Mouse (Mus musculus): ENCODE measurements around the gene Fgfr2. TPM values are rescaled to one million over a fixed set of nuclear protein-coding genes. Genes with fewer than 3 reads are reported as not detected.

Fgfr2 gene
- polyA plus RNA-seq, 1 experiment = 14.7 TPM

DNA sequence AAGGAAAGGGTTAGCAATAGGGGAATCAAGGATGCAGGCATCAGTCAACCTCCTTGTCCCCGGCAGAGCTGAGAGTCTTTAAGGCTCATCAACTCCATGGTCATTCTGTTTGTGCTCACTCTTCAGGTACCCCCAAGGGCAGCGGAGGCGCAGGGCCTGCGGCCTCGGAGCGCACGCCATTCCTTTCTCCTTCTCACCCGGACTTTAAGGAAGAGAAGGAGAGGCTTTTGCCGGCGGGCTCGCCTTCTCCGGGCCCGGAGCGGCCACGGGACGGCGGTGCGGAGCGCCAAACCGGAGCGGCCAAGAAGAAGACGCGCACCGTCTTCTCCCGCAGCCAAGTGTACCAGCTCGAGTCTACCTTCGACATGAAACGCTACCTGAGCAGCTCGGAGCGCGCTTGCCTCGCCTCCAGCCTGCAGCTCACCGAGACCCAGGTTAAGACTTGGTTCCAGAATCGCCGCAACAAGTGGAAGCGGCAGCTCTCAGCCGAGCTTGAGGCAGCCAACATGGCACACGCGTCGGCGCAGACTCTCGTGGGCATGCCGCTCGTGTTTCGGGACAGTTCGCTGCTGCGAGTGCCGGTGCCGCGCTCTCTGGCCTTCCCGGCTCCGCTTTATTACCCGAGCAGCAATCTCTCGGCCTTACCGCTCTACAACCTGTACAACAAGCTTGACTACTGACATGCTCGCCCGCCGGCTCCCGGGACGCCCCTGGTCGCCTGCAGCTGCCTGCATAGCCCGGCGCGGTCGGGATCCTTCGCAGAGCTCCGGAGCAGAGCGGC, 1567.7 kb downstream of the Fgfr2 start:
- TF ChIP-seq CTCF (IDR thresholded peaks at IDR 0.05; ENCODE audit: extremely low read depth, insufficient read length, insufficient replicate concordance, low read depth, low read length) = no peak
- no peak for TF ChIP-seq POLR2A (IDR thresholded peaks at IDR 0.05; ENCODE audit: low read depth, low read length)
- Histone ChIP-seq H3K27ac (ENCODE audit: insufficient read depth, low read depth, low read length) (no peak overlapping the region), H3K4me1 (ENCODE audit: control insufficient read depth, insufficient read depth, insufficient read length, low read length) (peaks cover 17% of the 10 kb centered on the region), H3K27me3 (ENCODE audit: control insufficient read depth, insufficient read depth, low read length) (peaks cover 76% of the 10 kb centered on the region), H3K36me3 (ENCODE audit: control insufficient read depth, insufficient read depth, low read length) (no peaks in the 10 kb centered on the region), H3K4me3 (ENCODE audit: low read depth, low read length) (peak overlapping the region; percentile 44)
- 2% methylated on average over 68 of the region's 68 CpGs for WGBS

DNA sequence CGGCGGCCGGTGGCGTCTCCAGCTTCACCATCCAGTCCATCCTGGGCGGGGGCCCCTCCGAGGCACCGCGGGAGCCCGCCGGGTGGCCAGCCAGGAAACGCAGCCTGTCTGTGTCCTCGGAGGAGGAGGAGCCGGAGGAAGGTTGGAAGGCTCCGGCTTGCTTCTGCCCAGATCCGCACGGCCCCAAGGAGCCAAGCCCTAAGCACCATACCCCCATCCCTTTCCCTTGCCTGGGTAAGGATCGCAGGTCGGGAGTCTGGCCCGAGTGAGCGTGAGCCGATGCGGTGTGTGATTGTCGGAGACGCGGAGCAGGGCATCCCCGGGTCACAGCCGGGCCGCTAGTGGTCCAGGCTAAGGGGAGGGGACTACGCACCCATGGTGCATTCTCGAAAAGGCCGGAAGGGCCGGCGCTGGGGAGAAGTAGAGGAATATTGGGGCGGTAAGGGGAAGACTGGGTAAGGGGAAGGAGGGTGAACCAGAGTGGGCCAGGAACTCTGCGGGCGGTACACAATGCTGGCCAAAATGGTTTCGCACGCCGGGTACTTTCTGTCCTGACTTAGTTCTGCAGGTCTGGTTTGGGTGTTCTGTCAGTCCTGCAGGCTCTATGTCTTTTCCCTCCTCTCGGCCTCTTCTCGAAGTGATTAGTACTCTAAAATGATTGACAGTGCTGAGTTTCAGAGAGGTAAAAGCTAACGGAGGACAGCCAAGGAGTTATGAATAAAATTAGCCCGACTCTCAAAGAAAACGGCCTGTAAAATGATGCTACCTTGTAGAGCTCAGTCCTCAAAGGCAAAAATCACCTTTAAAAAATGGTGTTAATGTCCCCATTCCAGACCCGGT, 1568.6 kb downstream of the Fgfr2 start:
- H3K4me1 ChIP-seq (ENCODE audit: control insufficient read depth, insufficient read depth, insufficient read length, low read length) = peaks cover 17% of the 10 kb centered on the region
- H3K4me3 ChIP-seq (ENCODE audit: low read depth, low read length) = peak overlapping the region; percentile 47
- H3K27me3 ChIP-seq (ENCODE audit: control insufficient read depth, insufficient read depth, low read length) = peaks cover 85% of the 10 kb centered on the region
- TF ChIP-seq CTCF (IDR thresholded peaks at IDR 0.05; ENCODE audit: extremely low read depth, insufficient read length, insufficient replicate concordance, low read depth, low read length) (no peak), POLR2A (IDR thresholded peaks at IDR 0.05; ENCODE audit: low read depth, low read length) (no peak)
- no peak overlapping the region for H3K27ac ChIP-seq (ENCODE audit: insufficient read depth, low read depth, low read length)
- no peaks in the 10 kb centered on the region for H3K36me3 ChIP-seq (ENCODE audit: control insufficient read depth, insufficient read depth, low read length)
- WGBS = 3% methylated on average over 45 of the region's 45 CpGs

DNA sequence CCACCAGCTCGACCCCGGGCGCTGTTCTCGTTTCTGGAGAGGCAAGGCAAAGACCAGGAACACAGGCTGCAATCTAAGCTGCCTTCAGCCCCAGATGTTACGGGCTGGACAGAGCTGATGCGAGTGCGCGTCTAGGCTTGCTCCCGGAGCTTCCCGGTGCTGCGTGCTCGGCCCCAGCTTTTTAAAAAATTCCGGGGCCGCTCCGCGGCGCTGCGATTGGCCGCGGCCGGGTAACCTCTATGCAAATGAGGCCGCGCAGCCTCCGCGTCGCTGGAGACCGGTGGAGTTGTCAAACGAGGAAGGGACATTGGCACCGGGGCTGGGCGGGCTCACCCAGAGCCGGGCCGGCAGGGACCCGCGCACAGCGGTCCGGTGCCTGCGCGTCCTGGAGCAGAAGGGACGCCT, 1569.4 kb downstream of the Fgfr2 start:
- H3K4me3 ChIP-seq (ENCODE audit: low read depth, low read length) = peak overlapping the region; percentile 47
- 1% methylated on average over 39 of the region's 39 CpGs for WGBS
- no peak for TF ChIP-seq CTCF (IDR thresholded peaks at IDR 0.05; ENCODE audit: extremely low read depth, insufficient read length, insufficient replicate concordance, low read depth, low read length)
- no peak for TF ChIP-seq POLR2A (IDR thresholded peaks at IDR 0.05; ENCODE audit: low read depth, low read length)
- peaks cover 17% of the 10 kb centered on the region for H3K4me1 ChIP-seq (ENCODE audit: control insufficient read depth, insufficient read depth, insufficient read length, low read length)
- H3K27ac ChIP-seq (ENCODE audit: insufficient read depth, low read depth, low read length) = no peak overlapping the region
- H3K27me3 ChIP-seq (ENCODE audit: control insufficient read depth, insufficient read depth, low read length) = peaks cover 91% of the 10 kb centered on the region
- H3K36me3 ChIP-seq (ENCODE audit: control insufficient read depth, insufficient read depth, low read length) = no peaks in the 10 kb centered on the region

DNA sequence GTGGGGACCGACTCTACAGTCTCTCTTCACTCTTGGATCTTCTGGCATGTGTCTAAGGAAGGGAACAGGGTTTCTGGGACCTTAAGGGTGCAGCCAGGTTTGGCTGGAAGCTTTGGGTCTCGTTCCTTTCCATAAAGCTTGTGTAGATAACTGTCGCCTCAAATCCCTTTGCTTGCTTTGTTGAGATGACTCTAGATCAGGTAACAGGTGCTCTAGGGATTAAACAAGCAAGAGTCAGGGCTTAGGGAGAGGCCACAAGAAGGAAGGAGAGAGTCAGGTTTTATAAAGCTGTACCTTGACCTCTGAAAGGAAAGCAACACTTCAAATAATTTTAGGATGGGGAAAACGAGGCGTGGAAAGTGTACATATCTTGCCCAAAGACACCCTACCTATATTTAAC, 1570.4 kb downstream of the Fgfr2 start:
- 5% methylated on average over 5 of the region's 5 CpGs for WGBS

DNA sequence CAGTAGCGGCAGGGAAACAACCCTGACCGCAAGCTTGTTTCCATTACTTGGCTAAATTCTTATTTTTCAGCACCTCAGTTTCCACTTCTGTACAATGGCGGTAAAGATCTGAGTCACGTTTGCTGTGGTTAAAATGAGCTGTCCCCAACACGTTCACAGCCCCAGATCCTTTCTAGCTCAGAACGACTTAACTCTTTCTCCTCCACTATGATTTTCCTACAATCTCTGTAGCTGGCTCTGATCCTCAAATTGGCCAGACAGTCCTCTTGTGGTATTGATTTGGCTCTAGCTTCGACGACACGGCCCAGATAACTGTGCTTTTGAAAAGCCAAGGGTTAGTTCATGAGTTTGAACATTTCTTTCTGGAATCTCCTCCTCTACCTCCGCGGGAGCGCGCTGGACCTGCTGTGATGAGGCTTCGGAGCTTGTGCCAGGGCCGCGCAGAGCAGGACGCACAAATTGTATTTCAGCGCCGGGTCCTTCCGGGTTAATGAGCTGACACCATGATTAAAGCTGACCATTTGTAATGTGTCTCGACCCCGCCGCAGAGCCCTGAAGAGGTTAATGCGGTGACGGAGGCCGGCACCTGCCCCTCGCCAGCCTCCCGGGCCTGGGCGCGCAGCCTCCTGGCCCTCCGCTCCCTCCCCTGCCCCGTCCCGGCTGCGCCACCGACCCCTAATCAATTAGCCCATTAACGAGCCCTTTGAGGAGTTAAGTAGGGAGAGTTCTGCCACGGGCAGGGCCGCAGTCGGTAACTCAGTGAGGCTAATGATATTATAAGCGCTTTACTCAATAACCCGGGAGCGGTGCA, 1571.0 kb downstream of the Fgfr2 start:
- no peak for TF ChIP-seq POLR2A (IDR thresholded peaks at IDR 0.05; ENCODE audit: low read depth, low read length)
- no peaks in the 10 kb centered on the region for H3K36me3 ChIP-seq (ENCODE audit: control insufficient read depth, insufficient read depth, low read length)
- peaks cover 17% of the 10 kb centered on the region for H3K4me1 ChIP-seq (ENCODE audit: control insufficient read depth, insufficient read depth, insufficient read length, low read length)
- no peak overlapping the region for H3K27ac ChIP-seq (ENCODE audit: insufficient read depth, low read depth, low read length)
- peaks cover 95% of the 10 kb centered on the region for H3K27me3 ChIP-seq (ENCODE audit: control insufficient read depth, insufficient read depth, low read length)
- WGBS = 4% methylated on average over 42 of the region's 42 CpGs
- no peak overlapping the region for H3K4me3 ChIP-seq (ENCODE audit: low read depth, low read length)

More for the DNA sequence above, 1570.4 kb downstream of the Fgfr2 start:
- peaks cover 17% of the 10 kb centered on the region for H3K4me1 ChIP-seq (ENCODE audit: control insufficient read depth, insufficient read depth, insufficient read length, low read length)
- no peak overlapping the region for H3K4me3 ChIP-seq (ENCODE audit: low read depth, low read length)
- TF ChIP-seq CTCF (IDR thresholded peaks at IDR 0.05; ENCODE audit: extremely low read depth, insufficient read length, insufficient replicate concordance, low read depth, low read length) (no peak), POLR2A (IDR thresholded peaks at IDR 0.05; ENCODE audit: low read depth, low read length) (no peak)
- no peaks in the 10 kb centered on the region for H3K36me3 ChIP-seq (ENCODE audit: control insufficient read depth, insufficient read depth, low read length)
- no peak overlapping the region for H3K27ac ChIP-seq (ENCODE audit: insufficient read depth, low read depth, low read length)
- peaks cover 96% of the 10 kb centered on the region for H3K27me3 ChIP-seq (ENCODE audit: control insufficient read depth, insufficient read depth, low read length)

DNA sequence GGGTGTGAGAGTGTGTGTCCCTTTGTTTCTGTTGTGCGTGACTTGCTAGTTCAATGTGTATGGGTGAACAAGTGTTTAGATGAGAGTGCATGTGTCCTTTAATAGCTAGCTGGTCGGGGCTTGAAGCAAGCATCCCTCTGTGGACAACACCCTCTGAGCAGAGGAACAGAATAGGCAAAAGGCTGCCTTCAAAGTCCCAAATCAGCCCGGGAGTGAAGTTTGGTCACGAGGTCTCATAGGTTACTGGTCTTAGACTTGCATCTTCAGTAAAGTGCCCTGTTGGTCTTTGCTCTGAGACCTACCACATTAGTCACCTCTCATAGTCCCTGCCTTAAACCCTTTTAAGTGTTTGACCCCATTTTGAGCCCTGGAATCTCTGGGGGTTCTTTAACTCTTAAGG, 1571.7 kb downstream of the Fgfr2 start:
- TF ChIP-seq POLR2A (IDR thresholded peaks at IDR 0.05; ENCODE audit: low read depth, low read length) (no peak), CTCF (IDR thresholded peaks at IDR 0.05; ENCODE audit: extremely low read depth, insufficient read length, insufficient replicate concordance, low read depth, low read length) (no peak)
- H3K27me3 ChIP-seq (ENCODE audit: control insufficient read depth, insufficient read depth, low read length) = peaks cover 95% of the 10 kb centered on the region
- H3K36me3 ChIP-seq (ENCODE audit: control insufficient read depth, insufficient read depth, low read length) = no peaks in the 10 kb centered on the region
- 4% methylated on average over 4 of the region's 4 CpGs for WGBS
- peaks cover 14% of the 10 kb centered on the region for H3K4me1 ChIP-seq (ENCODE audit: control insufficient read depth, insufficient read depth, insufficient read length, low read length)
- H3K4me3 ChIP-seq (ENCODE audit: low read depth, low read length) = no peak overlapping the region
- H3K27ac ChIP-seq (ENCODE audit: insufficient read depth, low read depth, low read length) = no peak overlapping the region

All from small intestine, adult 2 months (tissue).